Mouse (Mus musculus): ENCODE measurements around the gene Bpifb2. TPM values are rescaled to one million over a fixed set of nuclear protein-coding genes. Genes with fewer than 3 reads are reported as not detected.

Gene Bpifb2
- total and polyA plus RNA-seq, 3 experiments = not detected

- no peak for DNase-seq
- TF ChIP-seq EP300 (IDR thresholded peaks at IDR 0.05; ENCODE audit: insufficient read depth, low read depth, low read length) = no peak
- TF ChIP-seq POLR2A (IDR thresholded peaks at IDR 0.05; ENCODE audit: insufficient read depth, low read depth, low read length) = no peak
- no peak for TF ChIP-seq CTCF (IDR thresholded peaks at IDR 0.05)
- H3K27ac ChIP-seq = no peak overlapping the region
- H3K4me1 ChIP-seq (ENCODE audit: control insufficient read depth, insufficient read depth, low read length) = no peaks in the 10 kb centered on the region
- intact Hi-C loops (cut with DNase I) = no loop called here
- H3K79me2 ChIP-seq (replicated peaks; ENCODE audit: control insufficient read depth, insufficient read depth, low read length) = no peaks in the 10 kb centered on the region
- H3K4me3 ChIP-seq = no peak overlapping the region
- H3K9ac ChIP-seq (ENCODE audit: low read depth, low read length) = no peak overlapping the region
- no peaks in the 10 kb centered on the region for H3K36me3 ChIP-seq (ENCODE audit: control insufficient read depth, insufficient read depth, low read length)
- 83% methylated on average over 4 of the region's 4 CpGs for WGBS
- H3K27me3 ChIP-seq (ENCODE audit: control insufficient read depth, insufficient read depth, low read length) = no peaks in the 10 kb centered on the region
These were observed 31.8 kb downstream of the Bpifb2 start for GRCm38 (mm10) chr2:153906626-153907025.

GRCm38 (mm10) chr2:153914151-153914550, 39.3 kb downstream of the Bpifb2 start:
- Histone ChIP-seq H3K27me3 (ENCODE audit: control insufficient read depth, insufficient read depth, low read length) (no peaks in the 10 kb centered on the region), H3K9ac (ENCODE audit: low read depth, low read length) (no peak overlapping the region), H3K36me3 (ENCODE audit: control insufficient read depth, insufficient read depth, low read length) (no peaks in the 10 kb centered on the region), H3K4me1 (ENCODE audit: control insufficient read depth, insufficient read depth, low read length) (peaks cover 1% of the 10 kb centered on the region; the same call in 1 of the 2 replicates), H3K27ac (no peak overlapping the region), H3K79me2 (replicated peaks; ENCODE audit: control insufficient read depth, insufficient read depth, low read length) (no peaks in the 10 kb centered on the region), H3K4me3 (no peak overlapping the region)
- intact Hi-C loops (cut with DNase I) = no loop called here
- WGBS = 38% methylated on average over 5 of the region's 5 CpGs
- peak; percentile 48 to 66 for DNase-seq
- TF ChIP-seq POLR2A (IDR thresholded peaks at IDR 0.05; ENCODE audit: insufficient read depth, low read depth, low read length) = no peak
- no peak for TF ChIP-seq EP300 (IDR thresholded peaks at IDR 0.05; ENCODE audit: insufficient read depth, low read depth, low read length)
- no peak for TF ChIP-seq CTCF (IDR thresholded peaks at IDR 0.05)

GRCm38 (mm10) chr2:153917930-153918329, 43.1 kb downstream of the Bpifb2 start, which contains the start of gene Bpifb3:
Gene Bpifb3 (plus strand): TSS chr2:153918230.
- H3K27me3 ChIP-seq (ENCODE audit: control insufficient read depth, insufficient read depth, low read length) = no peaks in the 10 kb centered on the region
- TF ChIP-seq CTCF (IDR thresholded peaks at IDR 0.05) (no peak), EP300 (IDR thresholded peaks at IDR 0.05; ENCODE audit: insufficient read depth, low read depth, low read length) (no peak), POLR2A (IDR thresholded peaks at IDR 0.05; ENCODE audit: insufficient read depth, low read depth, low read length) (no peak)
- H3K4me3 ChIP-seq = no peak within 1 kb of the TSS
- no peaks in the 10 kb centered on the region for H3K79me2 ChIP-seq (replicated peaks; ENCODE audit: control insufficient read depth, insufficient read depth, low read length)
- H3K36me3 ChIP-seq (ENCODE audit: control insufficient read depth, insufficient read depth, low read length) = no peaks in the 10 kb centered on the region
- 80% methylated on average over 8 of the region's 8 CpGs for WGBS
- intact Hi-C loops (cut with DNase I) = no loop called here
- H3K4me1 ChIP-seq (ENCODE audit: control insufficient read depth, insufficient read depth, low read length) = peaks cover 1% of the 10 kb centered on the region; the same call in 1 of the 2 replicates
- no peak for DNase-seq
- no peak within 1 kb of the TSS for H3K27ac ChIP-seq
- H3K9ac ChIP-seq (ENCODE audit: low read depth, low read length) = no peak within 1 kb of the TSS

- Histone ChIP-seq H3K4me3 (no peak overlapping the region), H3K27me3 (ENCODE audit: control insufficient read depth, insufficient read depth, low read length) (no peaks in the 10 kb centered on the region), H3K36me3 (ENCODE audit: control insufficient read depth, insufficient read depth, low read length) (no peaks in the 10 kb centered on the region), H3K9ac (ENCODE audit: low read depth, low read length) (no peak overlapping the region), H3K4me1 (ENCODE audit: control insufficient read depth, insufficient read depth, low read length) (no peaks in the 10 kb centered on the region), H3K79me2 (replicated peaks; ENCODE audit: control insufficient read depth, insufficient read depth, low read length) (no peaks in the 10 kb centered on the region), H3K27ac (no peak overlapping the region)
- TF ChIP-seq EP300 (IDR thresholded peaks at IDR 0.05; ENCODE audit: insufficient read depth, low read depth, low read length) = no peak
- TF ChIP-seq POLR2A (IDR thresholded peaks at IDR 0.05; ENCODE audit: insufficient read depth, low read depth, low read length) = no peak
- 80% methylated on average over 6 of the region's 6 CpGs for WGBS
- no peak for DNase-seq
- intact Hi-C loops (cut with DNase I) = no loop called here
These were observed 46.4 kb downstream of the Bpifb2 start for GRCm38 (mm10) chr2:153921246-153921645.

- Histone ChIP-seq H3K9ac (ENCODE audit: low read depth, low read length) (no peak overlapping the region), H3K4me3 (no peak overlapping the region), H3K79me2 (replicated peaks; ENCODE audit: control insufficient read depth, insufficient read depth, low read length) (no peaks in the 10 kb centered on the region), H3K4me1 (ENCODE audit: control insufficient read depth, insufficient read depth, low read length) (no peaks in the 10 kb centered on the region), H3K27ac (no peak overlapping the region), H3K36me3 (ENCODE audit: control insufficient read depth, insufficient read depth, low read length) (no peaks in the 10 kb centered on the region), H3K27me3 (ENCODE audit: control insufficient read depth, insufficient read depth, low read length) (no peaks in the 10 kb centered on the region)
- intact Hi-C loops (cut with DNase I) = loop anchor here (1.0 to 5.0 kb wide), 2 partner anchors 123 to 263 kb away; no protein-coding TSS in a partner anchor
- WGBS = 38% methylated on average over 3 of the region's 3 CpGs
- no peak for TF ChIP-seq POLR2A (IDR thresholded peaks at IDR 0.05; ENCODE audit: insufficient read depth, low read depth, low read length)
- peak; percentile 83 for TF ChIP-seq CTCF (IDR thresholded peaks at IDR 0.05)
- peak; percentile 28 to 49 for DNase-seq
These were observed 55.1 kb downstream of the Bpifb2 start for GRCm38 (mm10) chr2:153929871-153930413.

GRCm38 (mm10) chr2:153931125-153931524, 56.3 kb downstream of the Bpifb2 start:
- Histone ChIP-seq H3K79me2 (replicated peaks; ENCODE audit: control insufficient read depth, insufficient read depth, low read length) (no peaks in the 10 kb centered on the region), H3K27ac (no peak overlapping the region), H3K4me3 (no peak overlapping the region), H3K27me3 (ENCODE audit: control insufficient read depth, insufficient read depth, low read length) (no peaks in the 10 kb centered on the region), H3K36me3 (ENCODE audit: control insufficient read depth, insufficient read depth, low read length) (no peaks in the 10 kb centered on the region), H3K4me1 (ENCODE audit: control insufficient read depth, insufficient read depth, low read length) (no peaks in the 10 kb centered on the region), H3K9ac (ENCODE audit: low read depth, low read length) (no peak overlapping the region)
- intact Hi-C loops (cut with DNase I) = loop anchor here (5.0 kb wide), 1 partner anchor 264 kb away; no protein-coding TSS in a partner anchor
- WGBS = 79% methylated on average over 6 of the region's 6 CpGs
- TF ChIP-seq POLR2A (IDR thresholded peaks at IDR 0.05; ENCODE audit: insufficient read depth, low read depth, low read length) (no peak), EP300 (IDR thresholded peaks at IDR 0.05; ENCODE audit: insufficient read depth, low read depth, low read length) (no peak), CTCF (IDR thresholded peaks at IDR 0.05) (no peak)
- no peak for DNase-seq

All from heart, adult 2 months (tissue).